Mouse (Mus musculus) hindbrain, embryonic 13.5 days (tissue): ENCODE data around the gene Piwil4. TPM values are rescaled to one million over a fixed set of nuclear protein-coding genes. Genes with fewer than 3 reads are reported as not detected.

ENCODE experiments used
- ATAC-seq: fragments of 200-750 bp; cut with Nextera tagmentation; 2 replicates; pipeline ENCODE4 v1.8.0; 2017; ENCODE audit warnings: moderate TSS enrichment; ENCODE audit not compliant: low FRiP score
- H3K27ac ChIP-seq: fragments of 300-500 bp; sonication (generic); 2 replicates; pipeline ENCODE4 v1.5.1; 2015; ENCODE audit warnings: inconsistent platforms, mild to moderate bottlenecking, moderate library complexity
- H3K27me3 ChIP-seq: fragments of 300-500 bp; sonication (generic); 2 replicates; pipeline ENCODE4 v1.6.1; 2015; ENCODE audit warnings: mild to moderate bottlenecking, inconsistent platforms
- H3K36me3 ChIP-seq: fragments of 300-500 bp; sonication (generic); 2 replicates; pipeline ENCODE4 v1.6.1; 2015; ENCODE audit warnings: mild to moderate bottlenecking, inconsistent platforms
- H3K4me1 ChIP-seq: fragments of 300-500 bp; sonication (generic); replicated peaks from 2 replicates; pipeline ENCODE4 v1.6.1; 2015; ENCODE audit warnings: inconsistent platforms
- H3K4me2 ChIP-seq: fragments of 300-500 bp; sonication (generic); 2 replicates; pipeline ENCODE4 v1.6.1; 2015; ENCODE audit warnings: inconsistent platforms, mild to moderate bottlenecking, moderate library complexity
- H3K4me3 ChIP-seq: fragments of 300-500 bp; sonication (generic); 2 replicates; pipeline ENCODE4 v1.5.1; 2015; ENCODE audit warnings: mild to moderate bottlenecking, inconsistent platforms
- H3K9ac ChIP-seq: fragments of 300-500 bp; sonication (generic); 2 replicates; pipeline ENCODE4 v1.6.1; 2015; ENCODE audit warnings: mild to moderate bottlenecking, inconsistent platforms
- H3K9me3 ChIP-seq: fragments of 300-500 bp; sonication (generic); 2 replicates; pipeline ENCODE4 v1.6.1; 2016; ENCODE audit warnings: inconsistent platforms
- WGBS: fragments of 180-500 bp; shearing (Covaris S2); methylation state at CpG from one replicate; pipeline ENCODE4 v1.1.7; 2015; 5-methylcytosine and 5-hydroxymethylcytosine counted together
- polyA plus RNA-seq: library from polyadenylated mRNA; unstranded; fragments of >200 nt; fragmentation: Nextera tagmentation; extraction: Ambion mirVana; gene quantifications from 2 replicates; pipeline ENCODE4 v1.2.1, GENCODE M21; 2015

Piwil4 gene
- polyA plus RNA-seq, 1 experiment from 2014 or later: 0.30 TPM

DNA sequence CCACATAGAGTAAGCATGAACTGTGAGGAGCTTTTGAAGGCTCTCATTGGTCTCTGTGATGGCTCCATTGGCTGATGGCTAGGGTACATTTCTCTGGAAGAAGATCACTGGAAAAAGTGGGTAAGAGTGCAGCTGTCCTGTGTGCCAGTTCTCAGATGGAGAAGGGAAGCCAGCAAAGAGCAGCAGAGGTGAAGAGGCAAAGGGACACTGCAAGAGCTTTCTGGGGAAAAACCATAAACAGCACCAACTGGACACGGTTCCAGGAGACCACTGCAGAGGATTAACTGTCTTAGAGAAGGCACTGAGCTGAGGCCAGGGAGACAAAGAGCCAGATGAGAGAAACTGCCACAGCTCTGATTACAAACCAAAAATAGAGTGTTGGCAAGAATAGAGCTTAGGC, 87.8 kb downstream of the Piwil4 start:
- Histone ChIP-seq H3K4me1 (no peaks in the 10 kb centered on the region), H3K4me3 (no peak overlapping the region), H3K27me3 (no peaks in the 10 kb centered on the region), H3K36me3 (no peaks in the 10 kb centered on the region), H3K4me2 (no peak overlapping the region), H3K9ac (no peak overlapping the region), H3K9me3 (no peaks in the 10 kb centered on the region), H3K27ac (no peak overlapping the region)
- 93% methylated on average over 1 of the region's 1 CpGs for WGBS
- ATAC-seq: no peak

DNA sequence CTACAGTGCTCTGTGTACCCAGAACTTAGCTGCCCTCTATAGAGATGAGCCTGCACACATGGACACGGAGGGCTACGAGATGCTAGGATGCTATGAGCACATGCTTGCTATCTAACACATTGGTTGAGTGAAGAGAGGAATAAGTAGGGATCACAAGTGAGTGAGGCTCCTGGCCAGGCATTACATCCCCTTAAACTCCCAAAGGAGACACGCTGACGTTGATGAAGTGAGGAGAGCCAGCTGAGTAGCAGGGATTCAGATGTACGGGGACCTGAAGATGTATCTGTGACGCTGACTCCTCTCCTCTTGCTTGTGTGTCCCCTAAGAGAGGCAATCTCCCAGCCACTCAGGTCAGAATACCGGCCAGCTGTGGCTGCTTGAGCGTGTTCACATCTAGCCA, 92.7 kb downstream of the Piwil4 start:
- WGBS: 85% methylated on average over 8 of the region's 8 CpGs
- H3K36me3 ChIP-seq: no peaks in the 10 kb centered on the region
- ATAC-seq: no peak

DNA sequence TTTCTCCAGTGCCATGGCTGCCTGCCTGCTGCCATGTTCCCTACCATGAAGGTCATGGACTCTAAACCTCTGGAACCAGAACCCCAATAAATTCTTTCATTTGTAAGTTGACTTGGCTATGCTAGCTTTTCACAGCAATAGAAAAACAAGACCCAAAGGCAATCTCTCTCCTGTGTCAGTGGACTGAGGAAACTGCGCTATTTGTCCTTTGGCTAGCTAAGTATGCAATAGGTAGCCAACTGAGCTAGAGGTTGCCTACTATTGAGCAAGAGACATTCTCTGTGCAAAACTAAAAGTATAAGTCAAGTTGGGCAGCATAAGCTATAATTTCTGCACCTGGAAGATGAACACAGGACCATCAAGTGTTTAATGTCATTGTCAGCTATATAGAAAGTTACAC, 93.9 kb downstream of the Piwil4 start:
- no peak for ATAC-seq
- Histone ChIP-seq H3K4me2 (no peak overlapping the region), H3K27me3 (no peaks in the 10 kb centered on the region), H3K4me3 (no peak overlapping the region), H3K36me3 (no peaks in the 10 kb centered on the region), H3K9me3 (no peaks in the 10 kb centered on the region), H3K9ac (no peak overlapping the region), H3K4me1 (peaks cover 19% of the 10 kb centered on the region), H3K27ac (no peak overlapping the region)
- WGBS: 98% methylated on average over 1 of the region's 1 CpGs

More for the DNA sequence above, 92.7 kb downstream of the Piwil4 start:
- H3K4me1 ChIP-seq: peaks cover 7% of the 10 kb centered on the region
- H3K27ac ChIP-seq: no peak overlapping the region
- no peak overlapping the region for H3K9ac ChIP-seq
- H3K4me3 ChIP-seq: no peak overlapping the region
- H3K4me2 ChIP-seq: no peak overlapping the region
- no peaks in the 10 kb centered on the region for H3K9me3 ChIP-seq
- no peaks in the 10 kb centered on the region for H3K27me3 ChIP-seq

Other genes starting within 250 kb of the Piwil4 start
- 0.36 and 0.58 TPM in 2 replicates for gene Kdm4d, start 240.3 kb downstream of the Piwil4 start, polyA plus RNA-seq
- 163 and 174 TPM in 2 replicates for gene Cwc15, start 240.1 kb downstream of the Piwil4 start, polyA plus RNA-seq
- 8.8 and 10.4 TPM in 2 replicates for gene Amotl1, start 95.7 kb downstream of the Piwil4 start, polyA plus RNA-seq
- gene Fut4, start 11.7 kb upstream of the Piwil4 start, polyA plus RNA-seq: 1.2 and 1.3 TPM in 2 replicates
- 3.7 and 6.3 TPM in 2 replicates for gene 1700012B09Rik, start 30.3 kb upstream of the Piwil4 start, polyA plus RNA-seq
- 11.9 and 15.5 TPM in 2 replicates for gene Mre11a, start 43.9 kb upstream of the Piwil4 start, polyA plus RNA-seq
- 35.6 and 35.7 TPM in 2 replicates for gene Ankrd49, start 44.1 kb upstream of the Piwil4 start, polyA plus RNA-seq
- gene Gpr83, start 119.5 kb upstream of the Piwil4 start, polyA plus RNA-seq: 0.70 and 1.1 TPM in 2 replicates
- not detected in 2 replicates for gene Izumo1r, start 163.2 kb upstream of the Piwil4 start, polyA plus RNA-seq